Mouse (Mus musculus) cerebellum, adult 9-10 months (tissue): Measurements from ENCODE around the gene H2-M2.
"Not testable (repeated sequence)": the region's sequence is repeated elsewhere in the genome, so short reads cannot be mapped to it uniquely, and the experiment has no call there.

Experiments used
- DNase-seq: peaks from one replicate; pipeline ENCODE4 v3.0.0; 2022

The H2-M2 gene

GRCm38 (mm10) chr17:37483452-37483851 lies at the start of gene H2-M2:
Gene H2-M2 (minus strand): TSS chr17:37483552.
- no peak for DNase-seq

DNA sequence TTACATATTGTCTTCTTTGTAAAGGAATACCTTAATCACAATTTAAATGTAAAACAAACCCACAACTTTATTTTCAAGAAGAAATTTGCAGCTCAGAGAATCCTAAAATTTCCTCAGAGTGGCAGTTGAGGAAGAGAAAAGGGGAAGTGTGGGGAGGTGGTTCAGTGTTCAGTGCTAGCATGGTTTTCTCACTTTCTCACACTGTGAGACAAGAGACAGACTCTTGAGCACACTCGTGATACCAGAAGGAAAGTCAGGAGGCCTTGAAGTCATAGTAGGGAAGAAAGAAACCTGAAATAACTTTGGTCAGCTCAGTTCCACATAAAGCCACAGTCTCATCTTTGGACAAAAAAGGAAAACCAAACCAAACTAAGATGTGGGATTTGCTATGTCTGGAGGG lies 42.1 kb upstream of the H2-M2 start:
- not testable (repeated sequence) for DNase-seq

- not testable (repeated sequence) for DNase-seq
These were observed 41.3 kb upstream of the H2-M2 start for GRCm38 (mm10) chr17:37524612-37525011.

- no peak for DNase-seq
These were observed 24.4 kb upstream of the H2-M2 start, which contains the start of gene Olfr111 for GRCm38 (mm10) chr17:37507730-37508129. Gene Olfr111 (plus strand): TSS chr17:37508030.

GRCm38 (mm10) chr17:37491930-37492518 lies 8.7 kb upstream of the H2-M2 start, which contains the start of gene Olfr110:
Gene Olfr110 (plus strand): TSS chr17:37492468.
- DNase-seq: no peak

DNA sequence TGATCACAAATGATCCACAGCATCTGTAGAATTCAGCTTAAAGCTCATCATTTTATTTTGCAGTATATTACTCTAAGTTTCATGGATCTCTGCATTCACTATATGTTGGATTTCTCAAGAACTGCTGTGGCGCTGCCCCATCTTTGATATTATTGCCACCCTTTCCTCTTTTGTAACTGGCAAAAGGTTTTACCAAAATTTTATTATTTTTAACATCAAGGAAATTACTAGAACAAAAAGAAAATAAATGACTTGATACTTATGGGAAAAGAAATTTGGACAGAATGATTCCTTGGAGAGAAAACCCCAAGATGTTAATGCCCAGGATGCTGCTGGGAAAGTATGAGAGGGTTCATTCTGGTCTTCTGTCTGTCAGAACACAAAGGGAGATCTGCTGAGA lies 24.7 kb downstream of the H2-M2 start, which contains the start of gene Olfr109:
Gene Olfr109, plus strand, starts transcription at position 301 of the 400 bp plus-strand sequence.
- DNase-seq: no peak

DNA sequence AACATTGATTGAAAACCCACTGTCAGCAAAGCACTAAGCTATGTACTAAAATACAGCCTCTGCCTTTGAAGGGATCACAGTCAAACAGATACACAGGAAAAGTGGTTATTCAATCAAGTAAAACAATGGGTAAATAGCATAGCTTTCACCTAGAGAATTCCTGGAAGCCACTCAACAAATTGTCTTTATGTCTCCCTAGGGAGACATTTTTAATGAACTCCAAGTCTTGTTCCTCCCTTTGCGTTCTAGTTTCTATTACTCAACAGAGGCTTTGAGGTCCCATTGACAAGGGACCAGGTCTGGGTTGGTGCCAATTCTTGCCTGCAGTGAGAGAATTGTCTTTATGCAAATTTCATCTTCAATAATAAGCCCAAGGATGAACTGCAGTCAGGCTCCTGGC lies 38.2 kb downstream of the H2-M2 start, which contains the start of gene Olfr108:
Gene Olfr108, plus strand, starts transcription at position 301 of the 400 bp plus-strand sequence.
- DNase-seq: no peak
